Mouse (Mus musculus): ENCODE data around the gene A630095N17Rik.

Gene A630095N17Rik

DNA sequence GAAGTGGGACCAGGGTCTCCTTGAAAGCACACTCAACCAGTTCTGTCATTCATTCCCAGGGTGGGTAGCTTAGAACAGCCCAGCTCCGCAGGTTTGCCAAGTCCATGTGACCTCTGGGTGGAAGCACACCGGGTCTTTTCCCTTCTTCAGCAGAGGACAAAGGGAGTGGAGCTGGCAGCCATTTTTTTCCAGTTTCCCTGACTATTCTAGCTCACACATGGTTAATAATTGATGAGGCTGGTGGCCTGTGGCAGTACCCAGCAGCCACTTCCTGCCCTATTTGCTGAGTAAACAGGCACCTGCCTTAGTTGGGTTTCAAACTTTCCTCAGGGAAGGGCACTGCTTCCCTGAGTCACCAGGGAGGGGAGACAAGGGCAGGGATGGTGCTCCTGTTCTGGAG is 17.5 kb downstream of the A630095N17Rik start:
- DNase-seq (ENCODE audit: low spot score) = no peak

DNA sequence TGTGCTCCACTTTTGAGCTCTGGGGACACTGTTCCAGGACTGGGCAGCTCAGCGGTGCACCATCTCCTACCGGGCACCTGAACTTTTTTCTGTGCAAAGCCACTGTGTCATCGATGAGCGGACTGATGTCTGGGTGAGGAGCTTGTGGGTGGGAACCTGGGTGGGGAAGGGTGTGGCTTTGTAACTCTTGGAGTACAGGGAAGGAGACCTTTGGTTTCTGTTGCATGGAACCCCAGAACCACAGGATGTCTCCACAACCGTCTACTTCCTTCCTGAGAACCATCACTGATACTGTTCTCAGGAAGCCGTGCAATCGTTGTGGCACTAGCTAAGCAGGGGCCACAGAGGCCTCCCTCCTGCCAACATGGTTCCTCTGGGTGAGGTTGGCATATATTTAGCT is 18.8 kb downstream of the A630095N17Rik start:
- DNase-seq (ENCODE audit: low spot score) = no peak

DNA sequence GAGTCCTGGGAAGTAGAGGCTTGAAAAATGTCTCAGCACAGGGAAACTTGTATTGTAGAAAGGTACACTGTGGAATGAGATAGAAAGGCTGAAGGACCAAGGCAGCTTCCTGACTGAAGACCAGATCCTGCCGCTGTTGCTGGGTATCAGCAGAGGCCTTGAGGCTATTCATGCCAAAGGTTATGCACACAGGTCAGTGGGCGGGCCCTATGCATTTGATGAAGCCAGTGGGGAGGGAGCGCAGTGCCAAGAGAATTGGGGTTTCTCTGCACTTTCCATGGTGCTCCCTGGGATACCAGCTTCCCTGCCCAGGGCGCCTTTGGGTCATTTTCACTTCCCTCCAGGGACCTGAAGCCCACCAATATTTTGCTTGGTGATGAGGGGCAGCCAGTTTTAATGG is 19.4 kb downstream of the A630095N17Rik start:
- no peak for DNase-seq (ENCODE audit: low spot score)

- no peak for DNase-seq (ENCODE audit: low spot score)
These were observed 20.7 kb downstream of the A630095N17Rik start for GRCm38 (mm10) chr1:75211141-75211708.

GRCm38 (mm10) chr1:75210136-75211087 is 21.5 kb downstream of the A630095N17Rik start, which contains the start of the genes Glb1l and Stk16:
Glb1l (minus strand) TSS chr1:75210813.
Stk16 (plus strand) TSS chr1:75210838.
- peak; percentile 98 for DNase-seq (ENCODE audit: low spot score)

DNA sequence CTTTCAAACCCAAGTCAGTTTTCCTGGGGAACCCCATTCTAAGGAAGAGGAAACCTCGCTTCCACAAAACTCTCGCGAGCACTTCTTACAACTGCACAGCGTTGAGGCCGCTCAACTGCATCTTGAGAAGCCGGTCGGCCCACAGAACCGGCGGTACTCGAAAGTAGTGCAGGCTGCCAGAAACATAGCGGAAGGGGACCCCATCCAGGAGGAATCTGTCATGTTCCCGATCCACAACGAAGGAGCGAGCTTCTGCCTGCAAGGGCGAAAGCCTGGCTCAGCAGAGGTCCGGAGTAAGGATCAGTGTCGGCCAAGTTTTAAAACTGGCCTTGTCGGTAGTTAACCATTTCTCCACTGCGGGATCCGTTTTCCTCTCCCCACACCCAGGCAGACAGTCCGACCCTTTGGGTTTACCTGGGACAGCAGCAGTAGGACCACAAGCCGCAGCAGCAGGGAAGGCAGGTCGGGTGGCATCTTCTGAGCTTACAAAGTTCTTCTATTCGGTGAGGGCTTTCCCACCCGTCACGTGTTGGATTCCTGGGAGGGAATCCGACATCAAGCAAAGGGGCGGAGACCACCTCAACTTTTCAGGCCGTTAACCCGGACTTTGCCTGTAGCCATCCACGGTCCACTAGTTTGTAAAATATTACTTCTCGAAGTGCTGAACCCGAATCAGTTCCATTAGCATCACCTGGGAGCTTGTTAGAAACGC is 22.8 kb downstream of the A630095N17Rik start:
- no peak for DNase-seq (ENCODE audit: low spot score)

- no peak for DNase-seq (ENCODE audit: low spot score)
These were observed 30.7 kb downstream of the A630095N17Rik start for GRCm38 (mm10) chr1:75201236-75201635.

DNA sequence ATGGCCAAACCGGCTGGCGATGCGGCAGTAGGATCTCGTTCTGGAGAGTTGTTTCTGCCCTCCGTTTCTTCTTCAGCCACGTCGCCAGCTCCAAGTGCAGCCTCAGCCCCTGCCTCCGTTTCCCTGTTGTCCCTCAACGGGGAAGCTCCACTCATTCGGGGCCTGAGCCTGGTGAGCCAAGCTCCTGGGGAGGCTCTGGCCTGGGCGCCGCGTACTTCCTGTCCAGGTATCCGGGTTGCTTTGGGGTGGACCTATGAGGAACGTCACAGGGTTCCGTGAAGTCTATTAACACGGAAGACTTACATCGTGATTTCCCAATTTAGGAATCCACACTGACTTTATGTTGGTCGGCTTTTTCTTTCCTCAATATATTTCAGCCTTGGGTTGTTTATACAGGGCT is 39.5 kb downstream of the A630095N17Rik start:
- DNase-seq (ENCODE audit: low spot score) = no peak

GRCm38 (mm10) chr1:75191622-75192402 is 40.1 kb downstream of the A630095N17Rik start, which contains the start of the genes Ankzf1 and Atg9a:
Ankzf1 (plus strand) TSS chr1:75192151.
Atg9a (minus strand) TSS chr1:75192196.
- peak; percentile 97 for DNase-seq (ENCODE audit: low spot score)

DNA sequence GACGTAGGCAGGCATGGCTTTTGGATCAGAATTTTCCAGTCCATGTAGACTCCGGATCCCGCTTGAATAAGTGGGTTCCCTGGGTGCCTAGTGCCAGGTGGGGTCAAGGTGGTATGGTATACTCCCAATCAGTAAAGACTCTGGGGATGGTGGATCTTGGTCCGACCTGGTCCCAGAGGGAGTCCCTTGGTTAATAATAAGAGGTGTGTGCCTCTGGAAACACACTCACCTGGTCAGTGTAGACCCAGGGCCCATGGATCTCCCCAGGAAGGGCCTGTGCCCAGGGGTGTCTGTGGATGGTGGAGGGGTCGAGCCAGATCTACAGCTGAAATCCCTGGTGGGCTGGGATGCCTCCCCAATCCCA is 40.7 kb downstream of the A630095N17Rik start:
- DNase-seq (ENCODE audit: low spot score) = no peak

DNA sequence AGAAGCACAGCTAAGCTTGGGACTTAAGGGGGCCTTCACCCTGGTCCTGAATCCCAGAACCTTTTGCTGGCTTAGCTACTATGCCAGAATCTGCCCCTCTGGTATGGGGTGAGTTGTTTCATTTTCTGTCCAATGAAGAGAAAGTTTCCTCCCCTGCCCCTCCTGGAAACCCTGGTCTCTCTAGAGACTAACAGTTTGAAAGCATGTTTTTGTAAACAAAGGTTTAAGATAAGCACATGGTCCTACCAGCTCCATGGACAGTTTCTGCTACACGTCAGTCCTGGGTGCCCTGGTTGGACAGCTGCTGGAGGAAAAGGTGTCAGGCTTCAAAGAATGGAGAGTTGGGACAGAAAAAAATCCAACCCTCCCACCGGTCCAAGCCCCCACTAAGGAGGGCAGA is 41.3 kb downstream of the A630095N17Rik start:
- no peak for DNase-seq (ENCODE audit: low spot score)

- no peak for DNase-seq (ENCODE audit: low spot score)
These were observed 43.9 kb downstream of the A630095N17Rik start for GRCm38 (mm10) chr1:75187914-75188483.

- no peak for DNase-seq (ENCODE audit: low spot score)
These were observed 44.8 kb downstream of the A630095N17Rik start for GRCm38 (mm10) chr1:75187126-75187525.

DNA sequence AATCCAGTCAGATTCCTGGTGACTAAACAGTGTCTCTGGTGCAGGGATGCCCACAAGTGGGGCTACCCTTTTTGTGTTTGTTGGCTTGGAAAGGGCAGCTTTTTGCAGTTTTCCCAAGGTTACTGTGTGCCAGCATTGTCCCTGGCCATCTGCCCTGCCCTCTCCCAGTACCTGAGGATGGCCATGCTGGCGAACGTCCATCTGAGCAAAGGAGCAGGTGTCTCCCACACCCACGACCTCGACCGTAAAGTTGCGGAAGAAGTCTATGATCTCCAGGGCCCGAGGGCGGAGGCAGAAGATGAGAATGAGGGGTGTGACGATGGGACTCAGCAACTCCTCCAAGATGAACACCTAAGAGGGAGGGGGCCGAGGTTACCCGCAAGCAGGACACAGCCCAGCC is 46.4 kb downstream of the A630095N17Rik start:
- DNase-seq (ENCODE audit: low spot score) = no peak

- no peak for DNase-seq (ENCODE audit: low spot score)
These were observed 49.7 kb downstream of the A630095N17Rik start for GRCm38 (mm10) chr1:75182160-75182559.

GRCm38 (mm10) chr1:75181377-75181870 is 50.5 kb downstream of the A630095N17Rik start:
- no peak for DNase-seq (ENCODE audit: low spot score)

DNA sequence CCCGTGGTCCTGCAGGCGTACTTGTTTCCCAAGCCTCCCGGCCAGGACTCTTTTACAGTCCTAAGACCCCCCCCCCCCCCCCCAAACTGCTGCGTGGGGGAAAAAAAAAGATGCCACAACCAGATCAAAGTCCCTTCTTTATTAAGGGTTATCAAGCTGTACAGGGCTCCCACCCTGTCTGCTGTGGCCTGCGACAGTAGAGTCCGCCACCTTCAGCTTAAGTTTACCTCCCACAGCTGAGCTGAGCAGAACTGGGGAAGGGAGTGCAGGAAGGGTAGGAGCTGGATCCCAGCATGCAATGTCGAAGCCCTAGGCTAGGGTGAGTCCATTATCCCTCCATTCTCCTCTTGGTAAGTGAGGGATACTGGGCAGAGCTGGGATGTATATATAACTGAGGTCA is 51.2 kb downstream of the A630095N17Rik start:
- DNase-seq (ENCODE audit: low spot score) = no peak

GRCm38 (mm10) chr1:75180105-75180590 is 51.8 kb downstream of the A630095N17Rik start, which contains the start of gene Abcb6:
Abcb6 (minus strand) TSS chr1:75180392.
- peak; percentile 94 for DNase-seq (ENCODE audit: low spot score)

DNA sequence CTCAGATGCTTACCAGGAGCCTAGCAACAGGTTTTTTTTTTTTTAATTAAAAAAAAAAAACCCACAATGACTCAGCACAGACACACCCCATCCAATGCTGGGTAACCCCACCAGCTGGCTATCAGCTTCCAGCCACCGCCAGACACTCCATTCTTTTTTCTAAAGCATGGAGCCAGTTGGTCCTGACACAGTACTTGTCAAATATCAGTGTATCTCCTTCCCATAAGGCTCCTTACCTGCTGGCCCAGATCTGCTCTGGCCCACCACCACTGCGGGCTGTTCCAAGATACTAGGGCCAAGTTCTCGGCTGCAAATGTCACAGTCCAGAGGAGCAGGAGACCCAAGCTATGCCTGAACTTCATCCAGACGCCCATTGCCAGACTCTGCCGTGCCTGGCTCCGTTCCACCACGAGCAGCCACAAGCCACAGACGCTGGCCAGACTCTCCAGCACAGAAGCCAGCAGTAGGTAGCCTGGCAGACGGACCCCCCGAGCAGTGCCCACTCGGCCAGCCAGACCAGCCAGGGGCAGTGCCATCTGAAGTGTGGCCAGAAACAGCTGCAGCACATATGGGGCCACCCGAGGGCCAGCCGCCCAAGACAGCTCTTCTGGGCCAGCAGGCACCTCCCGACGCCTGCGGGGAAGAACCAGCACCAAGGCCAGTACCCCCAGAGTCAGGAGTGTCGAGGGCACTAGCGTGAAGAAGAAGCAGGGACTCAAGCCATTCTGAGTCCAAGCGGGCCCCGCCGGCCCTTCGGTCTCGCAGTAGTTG is 52.4 kb downstream of the A630095N17Rik start:
- peak; percentile 86 for DNase-seq (ENCODE audit: low spot score)

Measured in c-Kit-positive CD71-positive TER-119-positive erythroid progenitor cells, embryonic 14.5 days (primary cell).